Mouse (Mus musculus) thymus, postnatal 36 days (tissue): Measurements from ENCODE around the gene Cnnm1.

Source experiments
- DNase-seq, 2 experiments: peaks; one replicate each; pipeline ENCODE4 v3.0.0; 2022; ENCODE audit warnings: mixed read lengths in 2 of 2

Gene Cnnm1

GRCm38 (mm10) chr19:43513874-43514273 lies 73.6 kb downstream of the Cnnm1 start:
- DNase-seq, result no peak

- no peak for DNase-seq
Observed at GRCm38 (mm10) chr19:43515668-43516396, 75.6 kb downstream of the Cnnm1 start.

GRCm38 (mm10) chr19:43516397-43517035 lies 76.3 kb downstream of the Cnnm1 start:
- DNase-seq, result no peak

- no peak for DNase-seq
Observed at GRCm38 (mm10) chr19:43517320-43517719, 77.1 kb downstream of the Cnnm1 start.

DNA sequence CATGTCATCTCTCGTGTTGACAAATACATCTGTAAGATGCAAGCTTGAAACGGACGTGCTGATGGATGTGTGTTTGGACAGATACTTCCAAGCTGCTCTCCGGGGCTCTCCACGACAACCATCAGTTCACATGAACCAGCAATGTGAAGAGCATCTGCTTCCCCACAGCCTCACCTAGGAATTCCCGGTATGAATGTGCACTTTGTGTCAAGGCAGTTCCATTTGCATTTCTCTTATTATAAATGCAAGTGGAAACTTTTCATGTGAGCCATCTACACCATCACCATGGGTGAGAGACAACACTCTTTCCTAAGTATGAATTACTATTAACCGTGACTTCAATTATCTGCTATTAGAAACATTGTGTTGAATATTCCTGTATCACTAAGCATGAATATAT lies 77.6 kb downstream of the Cnnm1 start:
- DNase-seq, result no peak

GRCm38 (mm10) chr19:43518261-43518660 lies 78.0 kb downstream of the Cnnm1 start:
- no peak for DNase-seq

DNA sequence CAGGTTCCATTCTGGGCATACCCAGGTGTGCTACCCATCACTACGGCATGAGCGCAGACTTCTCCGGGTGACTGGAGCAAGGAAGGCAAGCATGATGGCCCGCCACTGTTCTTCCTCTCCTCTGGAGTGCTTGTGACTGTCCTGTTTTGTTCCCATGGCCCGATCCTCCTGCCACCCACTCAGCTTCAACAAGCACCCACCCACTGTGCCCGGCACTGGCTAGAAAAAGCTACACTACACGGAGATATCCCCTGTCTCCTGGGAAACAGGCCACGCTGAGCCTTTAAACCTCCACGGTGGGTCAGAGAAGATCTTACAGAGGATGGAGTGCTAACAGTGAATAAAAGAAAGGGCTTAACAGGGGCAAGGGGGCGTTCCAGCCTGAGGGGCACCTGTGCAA lies 79.0 kb downstream of the Cnnm1 start:
- no peak for DNase-seq

GRCm38 (mm10) chr19:43520402-43520801 lies 80.2 kb downstream of the Cnnm1 start:
- no peak for DNase-seq

DNA sequence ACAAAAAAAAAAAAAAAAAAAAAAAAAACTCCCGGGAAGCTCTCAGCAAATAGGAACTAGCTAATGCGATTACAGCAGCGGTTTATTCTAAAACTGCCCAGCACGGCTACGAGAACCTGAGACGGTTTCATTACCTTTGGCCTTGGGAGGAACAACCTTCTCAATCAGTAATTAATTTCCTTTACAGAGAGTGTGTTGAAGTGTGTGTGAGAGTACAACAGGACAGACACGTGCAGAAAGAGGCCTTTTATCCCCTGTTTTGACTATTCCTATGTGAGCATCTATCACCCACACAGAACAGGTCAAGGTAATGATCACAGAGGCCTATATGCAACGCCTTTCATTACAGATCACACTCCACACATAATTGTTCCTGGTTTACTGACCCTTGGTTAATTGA lies 81.1 kb downstream of the Cnnm1 start:
- no peak for DNase-seq

DNA sequence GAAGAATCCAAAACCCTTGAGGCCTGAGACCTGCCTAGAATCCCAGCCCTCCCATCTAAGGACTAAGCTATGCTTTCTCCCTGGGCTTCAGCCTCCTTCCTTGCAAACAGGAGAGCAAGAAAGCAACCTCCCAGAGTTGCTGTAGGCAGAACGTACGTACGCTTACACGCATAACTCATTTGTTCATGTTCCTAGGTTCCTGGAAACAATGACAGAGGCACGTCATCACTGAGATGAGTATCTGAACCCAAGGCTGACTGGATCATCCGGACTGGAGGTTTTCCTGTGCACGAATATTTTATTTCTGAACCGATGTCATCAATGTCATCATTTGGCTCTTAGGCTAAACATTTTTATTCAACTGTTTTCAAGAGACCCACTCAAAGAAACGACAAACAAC lies 81.8 kb downstream of the Cnnm1 start:
- no peak for DNase-seq

- peak; percentile 11 to 19 for DNase-seq
Observed at GRCm38 (mm10) chr19:43523551-43523950, 83.3 kb downstream of the Cnnm1 start.

- peak; percentile 86 to 92 for DNase-seq
Observed at GRCm38 (mm10) chr19:43524187-43525103, 84.2 kb downstream of the Cnnm1 start, which contains the start of gene Got1. TSS of gene Got1 (minus strand) at chr19:43524605.

- no peak for DNase-seq
Observed at GRCm38 (mm10) chr19:43525104-43525482, 84.9 kb downstream of the Cnnm1 start.

DNA sequence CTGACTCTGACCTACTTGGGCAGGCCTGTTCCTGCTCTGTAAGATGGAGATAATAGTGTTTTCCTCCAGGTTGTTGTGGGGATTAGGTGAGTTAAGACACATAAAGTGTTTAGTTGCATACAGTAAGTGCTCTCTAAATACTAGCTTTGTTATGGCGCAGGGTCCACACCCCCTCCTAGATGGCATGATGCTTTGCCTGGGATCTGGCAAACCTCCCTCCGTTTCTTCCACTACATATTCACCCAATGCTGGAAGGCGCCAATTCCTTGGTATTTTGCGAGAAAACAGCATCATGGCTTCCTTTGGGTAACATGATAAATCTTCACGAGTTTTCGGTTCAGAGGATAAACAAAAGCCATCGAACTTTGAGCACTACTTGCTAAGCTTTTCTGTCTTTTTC lies 85.3 kb downstream of the Cnnm1 start:
- DNase-seq, result no peak

- DNase-seq, result no peak
Observed at GRCm38 (mm10) chr19:43526025-43526424, 85.8 kb downstream of the Cnnm1 start.

DNA sequence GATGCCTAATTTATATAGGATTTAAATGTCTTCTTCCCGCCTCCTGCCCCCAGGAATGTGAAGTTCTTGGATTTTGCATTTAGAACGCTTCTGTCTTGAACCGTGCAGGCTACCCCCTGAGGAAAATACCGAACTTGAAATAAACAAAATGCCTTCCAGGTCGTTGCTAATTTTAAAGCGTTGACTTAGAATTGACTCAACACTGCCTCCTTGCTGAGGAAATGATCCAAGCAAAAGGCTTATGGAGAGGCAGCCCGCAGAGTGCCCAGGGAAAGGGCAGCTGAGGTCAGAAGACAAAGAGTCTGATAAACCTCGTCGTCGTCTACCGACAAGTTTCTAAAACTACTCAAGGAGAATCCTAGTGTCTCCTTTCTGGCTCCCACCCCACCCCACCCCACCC lies 86.9 kb downstream of the Cnnm1 start:
- no peak for DNase-seq

DNA sequence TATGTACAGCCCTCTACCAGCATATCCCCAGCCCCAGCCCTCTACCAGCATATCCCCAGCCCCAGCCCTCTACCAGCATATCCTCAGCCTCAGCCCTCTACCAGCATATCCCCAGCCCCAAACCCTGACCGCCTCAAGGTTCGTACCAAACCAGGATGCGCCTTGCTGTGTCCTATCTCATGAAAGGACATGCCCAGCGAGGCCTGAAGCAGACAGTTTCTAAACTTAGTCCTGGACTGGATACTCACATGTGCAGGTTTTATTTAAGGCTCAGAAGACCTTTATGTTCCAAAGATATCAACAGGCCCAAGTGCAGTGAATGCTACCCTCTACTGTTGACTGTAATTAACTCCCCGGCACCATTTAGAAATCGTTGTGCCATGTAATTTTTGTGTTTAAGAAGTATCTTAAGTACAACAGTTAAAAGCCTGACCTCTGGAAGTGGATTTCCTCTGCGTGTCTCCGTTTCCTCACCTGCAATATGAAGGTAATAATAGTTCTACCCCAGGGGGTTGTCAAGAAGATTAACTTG lies 87.9 kb downstream of the Cnnm1 start:
- no peak for DNase-seq

DNA sequence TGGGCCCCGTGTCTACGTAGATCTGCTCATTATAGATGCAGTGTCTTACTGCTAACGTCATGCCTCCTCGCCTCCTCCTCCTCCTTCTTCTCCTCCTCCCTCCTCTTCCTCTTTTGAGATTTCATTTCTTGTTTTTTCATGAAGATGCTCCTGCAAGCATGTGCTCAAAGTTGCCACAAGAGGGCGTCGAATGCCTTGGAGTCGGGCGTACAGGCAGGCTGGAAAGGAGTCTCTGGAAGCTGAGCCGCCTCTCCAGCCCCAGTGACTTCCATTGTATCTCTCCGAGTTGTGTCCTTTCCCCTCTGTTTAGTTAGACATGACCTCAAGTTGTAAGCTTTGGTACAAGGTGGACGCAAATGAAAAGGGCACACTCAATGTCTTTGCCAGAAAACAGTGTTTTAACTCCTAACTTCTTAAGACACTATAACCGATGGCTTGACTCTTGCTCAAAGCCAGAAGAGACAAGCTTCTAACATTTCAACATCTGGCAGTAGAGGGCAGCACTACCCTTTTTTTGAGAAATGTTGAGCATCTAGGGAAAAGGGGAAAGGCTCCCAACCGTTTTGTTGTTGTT lies 90.0 kb downstream of the Cnnm1 start:
- DNase-seq, result peak; percentile 32 to 43

DNA sequence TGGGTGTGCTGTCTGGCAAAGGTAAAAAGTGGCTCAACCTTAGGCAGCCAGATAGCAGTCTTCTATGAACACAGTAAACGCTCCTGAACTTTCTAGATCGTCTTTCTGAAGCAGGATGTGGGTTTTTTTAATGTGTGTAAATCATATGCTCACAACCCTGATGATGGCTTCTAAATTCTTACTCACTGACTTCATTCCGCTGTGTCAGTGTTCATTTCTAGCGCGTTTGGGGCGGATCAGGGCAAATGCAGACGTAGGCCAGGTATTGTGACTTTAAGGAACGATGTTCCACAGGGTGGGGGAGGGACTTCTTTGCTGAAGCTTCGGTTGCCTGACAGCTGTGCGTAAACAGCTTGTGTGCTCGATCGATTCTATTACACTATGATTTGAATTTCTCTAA lies 90.7 kb downstream of the Cnnm1 start:
- DNase-seq, result peak; percentile 26 to 54

DNA sequence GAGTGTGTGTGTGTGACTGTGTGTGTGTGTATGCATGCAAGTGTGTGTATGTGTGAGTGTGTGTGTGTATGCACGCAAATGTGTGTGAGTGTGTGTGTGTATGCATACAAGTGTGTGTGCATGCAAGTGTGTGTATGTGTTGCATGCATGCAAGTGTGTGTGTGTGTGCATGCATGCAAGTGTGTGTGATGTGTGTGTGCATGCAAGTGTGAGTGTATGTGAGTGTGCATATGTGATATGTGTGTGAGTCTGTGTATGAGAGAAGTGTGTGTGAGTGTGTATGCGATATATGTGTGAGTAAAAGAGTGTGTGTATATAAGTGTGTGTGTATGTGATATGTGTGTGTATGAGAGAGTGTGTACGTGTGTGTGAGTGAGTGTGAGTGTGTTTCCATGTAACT lies 95.1 kb downstream of the Cnnm1 start:
- DNase-seq, result no peak

- no peak for DNase-seq
Observed at GRCm38 (mm10) chr19:43546337-43547117, 106.3 kb downstream of the Cnnm1 start.
